Mouse (Mus musculus): ENCODE results near the gene Pdzd7. TPM values are rescaled to one million over a fixed set of nuclear protein-coding genes. Genes with fewer than 3 reads are reported as not detected.

The Pdzd7 gene
- polyA plus RNA-seq, 1 experiment from 2014 or later = 0.80 TPM

DNA sequence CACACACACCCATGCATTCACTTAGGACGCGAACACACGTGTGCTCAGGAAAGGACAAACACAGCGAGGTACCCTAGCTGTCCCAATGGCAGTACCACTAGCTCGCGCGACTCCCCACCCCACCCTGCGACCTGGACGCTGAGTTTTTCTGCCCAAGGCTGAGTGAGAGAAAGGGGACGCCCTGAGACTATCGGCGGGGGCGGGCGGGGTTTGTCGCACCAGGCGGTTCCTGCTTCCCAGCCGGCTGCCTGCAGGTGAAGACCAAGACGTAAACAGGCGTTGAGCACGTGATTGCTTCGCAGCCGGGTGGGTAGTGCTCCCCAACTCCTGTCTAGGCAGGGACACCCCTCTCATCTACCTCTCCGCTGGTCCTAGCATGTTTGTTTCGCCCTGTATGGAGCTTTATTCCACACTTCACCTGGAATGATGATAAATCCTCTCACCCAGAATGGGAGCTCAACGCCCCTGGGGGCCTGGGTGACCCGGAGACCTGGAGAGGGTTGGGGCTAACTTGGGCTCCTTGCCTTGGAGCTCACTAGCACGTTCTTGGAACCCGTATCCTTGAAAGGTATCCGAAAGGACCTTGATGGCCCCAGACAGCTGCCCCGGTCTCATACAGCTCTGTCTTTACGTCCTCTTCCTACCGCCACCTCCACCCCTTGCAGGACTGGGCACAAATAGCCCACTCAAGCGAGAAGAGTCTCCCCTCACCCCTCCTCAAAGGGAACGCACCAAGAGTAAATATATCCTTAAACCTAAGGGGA is 29.8 kb downstream of the Pdzd7 start:
- Histone ChIP-seq H3K4me1 (replicated peaks; ENCODE audit: insufficient read depth, low read length) (peaks cover 42% of the 10 kb centered on the region), H3K4me3 (replicated peaks; ENCODE audit: low read depth, low read length) (peak overlapping the region; percentile 73), H3K9ac (ENCODE audit: low read depth, low read length) (peak overlapping the region; percentile 76), H3K9me3 (replicated peaks; ENCODE audit: low read length) (no peaks in the 10 kb centered on the region), H3K4me2 (ENCODE audit: low read length) (peak overlapping the region; percentile 97), H3K27me3 (ENCODE audit: insufficient read depth, low read length) (no peaks in the 10 kb centered on the region), H3K27ac (peak overlapping the region; percentile 99), H3K36me3 (ENCODE audit: insufficient read depth, low read length) (0 out of 2 replicates have a peak, but pooled peaks cover 1% of the 10 kb centered on the region)
- no peak for TF ChIP-seq CTCF (IDR thresholded peaks at IDR 0.05; ENCODE audit: low read depth)
- ATAC-seq (replicated peaks; ENCODE audit: low FRiP score, low read depth) (no peak), DNase-seq (ENCODE audit: low spot score) (peak; percentile 48)
- under 1% methylated on average over 34 of the region's 34 CpGs for WGBS

DNA sequence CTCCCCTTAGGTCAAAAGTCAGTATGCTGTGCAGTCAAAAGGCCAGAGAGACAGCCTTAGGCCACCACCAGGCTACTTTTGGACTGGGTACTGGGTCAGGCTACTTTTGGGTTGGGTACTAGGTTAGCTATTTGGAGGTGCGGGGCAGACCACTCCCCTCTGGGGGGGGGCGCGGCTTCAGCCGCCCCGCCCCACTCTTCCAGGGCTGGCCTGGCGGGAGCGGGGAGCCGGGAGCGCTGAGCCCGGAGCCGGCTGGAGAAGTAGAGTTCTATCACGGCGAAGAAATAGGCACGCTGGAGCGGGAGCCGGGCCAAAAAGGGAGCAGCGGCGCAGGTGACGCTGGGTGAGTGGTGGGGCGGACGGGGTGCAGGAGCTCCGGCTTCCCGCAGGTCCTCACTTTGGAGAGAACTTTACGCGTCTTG is 30.5 kb downstream of the Pdzd7 start:
- Histone ChIP-seq H3K27ac (peak overlapping the region; percentile 99), H3K4me2 (ENCODE audit: low read length) (peak overlapping the region; percentile 97), H3K36me3 (ENCODE audit: insufficient read depth, low read length) (0 out of 2 replicates have a peak, but pooled peaks cover 8% of the 10 kb centered on the region), H3K4me1 (replicated peaks; ENCODE audit: insufficient read depth, low read length) (peaks cover 39% of the 10 kb centered on the region), H3K4me3 (replicated peaks; ENCODE audit: low read depth, low read length) (peak overlapping the region; percentile 73), H3K9me3 (replicated peaks; ENCODE audit: low read length) (no peaks in the 10 kb centered on the region), H3K27me3 (ENCODE audit: insufficient read depth, low read length) (no peaks in the 10 kb centered on the region), H3K9ac (ENCODE audit: low read depth, low read length) (peak overlapping the region; percentile 76)
- TF ChIP-seq CTCF (IDR thresholded peaks at IDR 0.05; ENCODE audit: low read depth) = no peak
- DNase-seq (ENCODE audit: low spot score) (peak; percentile 63), ATAC-seq (replicated peaks; ENCODE audit: low FRiP score, low read depth) (peak; percentile 25)
- WGBS = under 1% methylated on average over 25 of the region's 25 CpGs

DNA sequence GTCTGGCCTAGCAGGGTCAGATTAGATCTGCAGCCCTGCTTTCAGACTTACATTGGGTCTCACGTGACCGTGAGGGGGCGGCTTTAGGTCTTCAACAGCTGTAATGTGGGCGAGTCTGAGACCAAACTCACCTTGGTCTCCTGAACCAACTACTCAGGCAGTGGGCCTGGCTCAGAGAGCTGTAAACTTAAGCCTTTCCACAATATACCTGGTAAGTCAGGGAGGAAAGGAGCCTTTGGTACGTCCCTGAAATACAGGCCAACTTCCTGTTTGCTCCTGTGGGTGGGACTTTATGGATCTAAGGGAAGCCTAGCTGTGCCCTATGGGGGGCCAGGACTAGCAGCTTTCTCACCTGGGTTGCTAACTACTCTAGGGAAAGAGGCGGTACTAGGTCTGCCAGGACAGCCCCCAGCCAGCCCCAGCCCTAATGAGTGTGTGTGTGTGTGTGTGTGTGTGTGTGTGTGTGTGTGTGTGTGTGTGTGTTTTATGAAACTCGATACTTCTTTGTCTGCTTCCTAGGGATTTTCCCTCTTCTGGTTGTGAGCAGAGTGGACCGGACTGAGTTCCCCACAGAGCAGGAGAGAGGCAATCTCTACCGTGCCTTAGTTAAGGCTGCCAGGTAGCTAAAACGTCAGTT is 31.1 kb downstream of the Pdzd7 start, which contains the start of gene Lzts2:
Gene Lzts2 (plus strand): TSS at position 80 of the 637 bp plus-strand sequence.
- 6% methylated on average over 10 of the region's 10 CpGs for WGBS
- peak within 1 kb of the TSS; percentile 99 for H3K27ac ChIP-seq
- H3K4me2 ChIP-seq (ENCODE audit: low read length) = peak within 1 kb of the TSS; percentile 97
- H3K4me3 ChIP-seq (replicated peaks; ENCODE audit: low read depth, low read length) = peak within 1 kb of the TSS; percentile 73
- H3K27me3 ChIP-seq (ENCODE audit: insufficient read depth, low read length) = no peaks in the 10 kb centered on the region
- TF ChIP-seq CTCF (IDR thresholded peaks at IDR 0.05; ENCODE audit: low read depth) = 0 out of 2 replicates have a peak, but pooled peaks have one; percentile 2
- H3K4me1 ChIP-seq (replicated peaks; ENCODE audit: insufficient read depth, low read length) = peaks cover 36% of the 10 kb centered on the region
- H3K9ac ChIP-seq (ENCODE audit: low read depth, low read length) = peak within 1 kb of the TSS; percentile 76
- no peaks in the 10 kb centered on the region for H3K9me3 ChIP-seq (replicated peaks; ENCODE audit: low read length)
- ATAC-seq (replicated peaks; ENCODE audit: low FRiP score, low read depth) = peak; percentile 17
- H3K36me3 ChIP-seq (ENCODE audit: insufficient read depth, low read length) = 0 out of 2 replicates have a peak, but pooled peaks cover 11% of the 10 kb centered on the region
- peak; percentile 63 for DNase-seq (ENCODE audit: low spot score)

DNA sequence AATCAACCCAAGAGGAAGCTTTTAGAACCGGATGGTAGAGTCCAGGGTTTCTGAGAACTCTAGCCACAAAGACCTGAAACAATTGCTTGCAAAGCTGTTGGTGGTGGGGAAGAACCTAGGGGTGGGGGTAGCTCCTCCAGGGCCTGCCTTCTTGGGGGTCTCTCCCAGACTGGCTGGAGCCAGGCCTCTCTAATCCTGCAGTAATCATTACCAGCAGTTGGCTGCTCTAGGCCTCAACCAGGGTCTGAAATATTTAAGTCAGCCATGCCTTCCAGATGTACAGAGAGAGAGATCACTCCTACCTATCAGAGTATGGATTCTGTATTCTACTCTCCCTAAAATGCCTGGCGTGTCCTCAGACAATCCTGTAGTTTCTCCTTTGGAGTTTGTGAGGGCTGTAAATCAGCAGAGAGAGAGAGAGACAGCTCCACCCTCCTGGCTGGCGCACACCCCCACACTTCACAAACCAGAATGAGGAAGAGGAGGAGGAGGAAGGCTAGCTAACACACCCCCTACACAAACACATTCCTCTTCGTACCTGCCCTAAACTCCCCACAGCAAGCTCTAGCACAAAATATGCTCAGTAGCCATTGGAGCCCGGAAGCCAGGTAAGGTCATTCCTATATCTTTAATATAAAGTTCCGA is 31.8 kb downstream of the Pdzd7 start:
- no peaks in the 10 kb centered on the region for H3K27me3 ChIP-seq (ENCODE audit: insufficient read depth, low read length)
- H3K4me3 ChIP-seq (replicated peaks; ENCODE audit: low read depth, low read length) = no peak overlapping the region
- no peak for TF ChIP-seq CTCF (IDR thresholded peaks at IDR 0.05; ENCODE audit: low read depth)
- ATAC-seq (replicated peaks; ENCODE audit: low FRiP score, low read depth) (no peak), DNase-seq (ENCODE audit: low spot score) (no peak)
- H3K9ac ChIP-seq (ENCODE audit: low read depth, low read length) = no peak overlapping the region
- H3K27ac ChIP-seq = peak overlapping the region; percentile 99
- WGBS = 47% methylated on average over 6 of the region's 6 CpGs
- H3K36me3 ChIP-seq (ENCODE audit: insufficient read depth, low read length) = 0 out of 2 replicates have a peak, but pooled peaks cover 11% of the 10 kb centered on the region
- H3K9me3 ChIP-seq (replicated peaks; ENCODE audit: low read length) = no peaks in the 10 kb centered on the region
- H3K4me2 ChIP-seq (ENCODE audit: low read length) = peak overlapping the region; percentile 97; the same call in 1 of the 2 replicates
- peaks cover 28% of the 10 kb centered on the region for H3K4me1 ChIP-seq (replicated peaks; ENCODE audit: insufficient read depth, low read length)

DNA sequence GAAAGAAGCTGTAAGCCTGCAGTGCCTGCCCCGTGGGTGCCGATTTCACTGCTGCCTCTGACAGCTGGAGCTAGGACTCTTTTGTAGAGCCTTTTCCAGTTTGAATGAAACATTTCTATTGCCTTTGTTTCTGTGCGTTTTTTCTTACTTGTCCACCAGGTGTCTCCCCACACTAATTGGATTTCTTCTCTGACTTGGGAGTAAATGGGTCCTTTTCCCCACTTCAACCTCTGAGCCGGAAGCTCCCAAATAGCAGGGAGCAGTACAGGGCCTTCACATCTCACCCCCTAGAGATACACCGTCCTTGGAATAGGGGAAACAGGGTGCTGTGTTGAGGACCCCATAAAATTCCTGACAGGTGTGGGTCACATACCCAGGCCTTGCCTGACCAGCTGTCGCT is 32.9 kb downstream of the Pdzd7 start:
- H3K4me2 ChIP-seq (ENCODE audit: low read length) = no peak overlapping the region
- no peak overlapping the region for H3K4me3 ChIP-seq (replicated peaks; ENCODE audit: low read depth, low read length)
- H3K27me3 ChIP-seq (ENCODE audit: insufficient read depth, low read length) = no peaks in the 10 kb centered on the region
- H3K4me1 ChIP-seq (replicated peaks; ENCODE audit: insufficient read depth, low read length) = peaks cover 26% of the 10 kb centered on the region; the same call in 1 of the 2 replicates
- H3K9me3 ChIP-seq (replicated peaks; ENCODE audit: low read length) = no peaks in the 10 kb centered on the region
- WGBS = 32% methylated on average over 6 of the region's 6 CpGs
- DNase-seq (ENCODE audit: low spot score) = peak; percentile 85
- H3K27ac ChIP-seq = no peak overlapping the region
- H3K9ac ChIP-seq (ENCODE audit: low read depth, low read length) = no peak overlapping the region
- 0 out of 2 replicates have a peak, but pooled peaks cover 11% of the 10 kb centered on the region for H3K36me3 ChIP-seq (ENCODE audit: insufficient read depth, low read length)
- TF ChIP-seq CTCF (IDR thresholded peaks at IDR 0.05; ENCODE audit: low read depth) = peak; percentile 77
- ATAC-seq (replicated peaks; ENCODE audit: low FRiP score, low read depth) = no peak

DNA sequence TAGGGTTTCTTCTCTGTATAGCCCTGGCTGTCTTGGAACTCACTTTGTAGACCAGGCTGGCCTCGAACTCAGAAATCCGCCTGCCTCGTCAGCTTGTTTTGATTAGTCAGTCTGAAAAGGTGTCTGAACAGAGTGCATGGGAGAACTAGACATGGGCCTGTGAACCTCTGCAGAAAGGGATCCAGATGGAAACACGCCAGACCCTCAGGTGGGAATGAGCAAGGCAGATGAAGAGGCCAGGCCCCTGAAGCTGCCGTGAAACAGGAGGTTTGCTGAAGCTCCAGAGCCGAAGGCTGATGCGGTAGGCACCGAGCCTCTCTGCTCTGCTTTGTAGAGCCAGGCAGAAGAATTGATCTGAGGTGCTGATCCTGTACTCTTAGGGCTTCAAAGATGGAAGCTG is 33.3 kb downstream of the Pdzd7 start:
- DNase-seq (ENCODE audit: low spot score) = no peak
- H3K4me2 ChIP-seq (ENCODE audit: low read length) = no peak overlapping the region
- 0 out of 2 replicates have a peak, but pooled peaks cover 11% of the 10 kb centered on the region for H3K36me3 ChIP-seq (ENCODE audit: insufficient read depth, low read length)
- H3K27ac ChIP-seq = no peak overlapping the region
- no peak for ATAC-seq (replicated peaks; ENCODE audit: low FRiP score, low read depth)
- H3K4me3 ChIP-seq (replicated peaks; ENCODE audit: low read depth, low read length) = no peak overlapping the region
- no peak for TF ChIP-seq CTCF (IDR thresholded peaks at IDR 0.05; ENCODE audit: low read depth)
- no peaks in the 10 kb centered on the region for H3K27me3 ChIP-seq (ENCODE audit: insufficient read depth, low read length)
- 83% methylated on average over 8 of the region's 8 CpGs for WGBS
- H3K4me1 ChIP-seq (replicated peaks; ENCODE audit: insufficient read depth, low read length) = peaks cover 30% of the 10 kb centered on the region
- no peaks in the 10 kb centered on the region for H3K9me3 ChIP-seq (replicated peaks; ENCODE audit: low read length)
- H3K9ac ChIP-seq (ENCODE audit: low read depth, low read length) = no peak overlapping the region
